Mouse (Mus musculus) midbrain, postnatal 0 days (tissue): ENCODE results near the gene Dbil5. TPM values are rescaled to one million over a fixed set of nuclear protein-coding genes. Genes with fewer than 3 reads are reported as not detected.
A peak's percentile ranks its signal among the peaks of the same experiment; 100 is the strongest.

Experiments
- ATAC-seq: fragments of 200-750 bp; cut with Nextera tagmentation; 2 replicates; pipeline ENCODE4 v1.8.0; 2017; ENCODE audit warnings: moderate number of reproducible peaks, mild to moderate bottlenecking, moderate TSS enrichment, moderate library complexity; ENCODE audit not compliant: low FRiP score
- DNase-seq: peaks from one replicate; pipeline ENCODE4 v3.0.0-alpha.2; 2015; ENCODE audit warnings: low spot score
- H3K27ac ChIP-seq: fragments of 300-500 bp; sonication (generic); 2 replicates; pipeline ENCODE4 v1.5.1; 2014; ENCODE audit warnings: low read depth, mild to moderate bottlenecking, low read length, mixed read lengths
- H3K27me3 ChIP-seq: fragments of 300-500 bp; sonication (generic); 2 replicates; pipeline ENCODE4 v1.6.1; 2014; ENCODE audit warnings: low read length, control low read depth, mixed read lengths; ENCODE audit not compliant: insufficient read depth
- H3K36me3 ChIP-seq: fragments of 300-500 bp; sonication (generic); 2 replicates; pipeline ENCODE4 v1.6.1; 2014; ENCODE audit warnings: low read length, control low read depth, mixed read lengths; ENCODE audit not compliant: insufficient read depth
- H3K4me1 ChIP-seq: fragments of 300-500 bp; sonication (generic); 2 replicates; pipeline ENCODE4 v1.6.1; 2014; ENCODE audit warnings: mild to moderate bottlenecking, control low read depth, antibody characterized with exemption, low read length, mixed read lengths; ENCODE audit not compliant: insufficient read depth
- H3K4me2 ChIP-seq: fragments of 300-500 bp; sonication (generic); 2 replicates; pipeline ENCODE4 v1.6.1; 2014; ENCODE audit warnings: low read depth, mild to moderate bottlenecking, low read length, mixed read lengths; ENCODE audit not compliant: poor library complexity, severe bottlenecking
- H3K4me3 ChIP-seq: fragments of 300-500 bp; sonication (generic); 2 replicates; pipeline ENCODE4 v1.5.1; 2014; ENCODE audit warnings: low read depth, mild to moderate bottlenecking, low read length, moderate library complexity
- H3K9ac ChIP-seq: fragments of 300-500 bp; sonication (generic); replicated peaks from 2 replicates; pipeline ENCODE4 v1.6.1; 2014; ENCODE audit warnings: mild to moderate bottlenecking, low read length, moderate library complexity, mixed read lengths; ENCODE audit not compliant: poor library complexity, severe bottlenecking
- H3K9me3 ChIP-seq: fragments of 300-500 bp; sonication (generic); 2 replicates; pipeline ENCODE4 v1.6.1; 2016; ENCODE audit warnings: low read length, control low read depth
- CTCF ChIP-seq: IDR thresholded peaks from 2 replicates; pipeline ENCODE4 v1.5.1; 2016; ENCODE audit warnings: antibody characterized with exemption, mild to moderate bottlenecking
- WGBS: fragments of 180-500 bp; shearing (Covaris S2); extraction: QIAGEN DNeasy Blood & Tissue Kit; methylation state at CpG from one replicate; pipeline ENCODE4 v1.1.7; 2014; 5-methylcytosine and 5-hydroxymethylcytosine counted together
- polyA plus RNA-seq: library from polyadenylated mRNA; unstranded; fragments of >200 nt; fragmentation: Nextera tagmentation; extraction: Ambion mirVana; gene quantifications from 2 replicates; pipeline ENCODE4 v1.2.1, GENCODE M21; 2015
- total RNA-seq: library from RNA; depleted of rRNA; stranded (reverse); fragments of >200 nt; gene quantifications from 2 replicates; pipeline ENCODE4 v1.2.3, GENCODE M21; 2014; rRNA removed

The Dbil5 gene
- total and polyA plus RNA-seq, 2 experiments from 2014 or later: 0.58 TPM; not detected in 1

- no peak for ATAC-seq
- WGBS: 39% methylated on average over 10 of the region's 10 CpGs
- H3K27ac ChIP-seq: no peak overlapping the region
Observed at GRCm38 (mm10) chr11:76260208-76261050, 43.0 kb downstream of the Dbil5 start.

DNA sequence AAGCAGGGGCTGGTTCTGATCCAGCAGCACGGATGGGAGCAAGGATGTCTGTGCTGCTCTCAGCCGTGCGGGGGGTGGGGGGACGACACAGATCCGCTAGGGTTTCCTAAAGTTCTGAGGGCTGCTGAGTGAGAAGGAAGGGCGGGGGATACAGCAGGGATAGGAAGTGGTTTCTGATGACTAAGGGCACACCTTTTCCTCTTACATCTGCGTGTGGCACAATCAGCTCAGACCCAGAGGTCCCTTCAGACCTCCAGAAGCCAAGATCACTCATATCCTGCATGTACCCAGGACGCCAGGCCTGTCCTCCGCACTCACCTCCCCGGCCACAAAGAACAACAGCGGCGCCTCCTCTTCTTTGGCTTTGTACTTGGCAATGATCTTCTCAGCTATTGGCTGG, 43.8 kb downstream of the Dbil5 start:
- TF ChIP-seq CTCF: no peak
- DNase-seq: no peak
- no peak overlapping the region for H3K4me2 ChIP-seq

More at GRCm38 (mm10) chr11:76260208-76261050, 43.0 kb downstream of the Dbil5 start:
- DNase-seq: no peak
- no peaks in the 10 kb centered on the region for H3K9me3 ChIP-seq
- no peak overlapping the region for H3K4me2 ChIP-seq
- H3K36me3 ChIP-seq: no peaks in the 10 kb centered on the region
- TF ChIP-seq CTCF: no peak
- H3K9ac ChIP-seq: no peak overlapping the region
- no peaks in the 10 kb centered on the region for H3K27me3 ChIP-seq
- no peak overlapping the region for H3K4me3 ChIP-seq
- H3K4me1 ChIP-seq: peaks cover 3% of the 10 kb centered on the region; the same call in 1 of the 2 replicates

DNA sequence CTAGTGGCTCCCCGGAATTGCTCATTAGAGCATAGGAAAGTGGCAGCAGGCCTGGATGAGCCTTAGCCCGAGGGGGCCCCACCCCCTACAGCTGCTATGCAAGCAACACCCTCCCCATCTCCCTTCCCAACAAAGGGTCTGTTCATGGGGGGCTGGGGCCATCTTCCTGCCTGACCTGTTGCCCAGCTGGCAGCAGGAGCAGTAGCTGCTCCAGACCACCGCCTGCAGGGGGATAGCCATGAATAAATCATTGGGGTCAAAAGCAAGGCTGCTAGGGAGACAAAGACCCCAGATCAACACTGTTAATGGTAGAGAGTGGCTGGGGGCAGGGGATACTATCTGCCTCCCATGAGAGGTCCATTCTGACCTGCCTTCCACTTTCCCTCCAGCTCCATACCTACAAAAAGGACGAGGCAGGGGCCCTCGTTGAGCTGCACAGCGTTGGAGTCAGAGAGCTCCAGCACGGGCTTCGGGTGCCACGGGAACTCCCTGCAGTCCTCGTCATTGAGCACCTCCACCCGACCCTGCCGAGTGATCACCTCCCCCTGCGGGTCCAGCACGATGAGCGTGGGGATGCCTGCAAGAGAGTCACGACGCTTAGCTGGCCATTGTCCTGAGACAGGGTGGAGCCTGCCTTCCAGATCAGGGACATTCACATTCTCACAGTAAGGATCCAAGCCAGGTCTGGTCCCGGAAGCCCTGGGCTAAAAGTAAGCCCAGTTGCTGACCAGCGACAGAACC, 45.4 kb downstream of the Dbil5 start:
- Histone ChIP-seq H3K4me2 (no peak overlapping the region), H3K27ac (no peak overlapping the region), H3K36me3 (no peaks in the 10 kb centered on the region), H3K4me3 (no peak overlapping the region), H3K9me3 (no peaks in the 10 kb centered on the region), H3K4me1 (peaks cover 3% of the 10 kb centered on the region; the same call in 1 of the 2 replicates), H3K9ac (no peak overlapping the region), H3K27me3 (no peaks in the 10 kb centered on the region)
- DNase-seq: no peak
- 7% methylated on average over 19 of the region's 19 CpGs for whole genome bisulfite sequencing
- ATAC-seq: no peak; the same call in 1 of the 2 replicates
- TF ChIP-seq CTCF: no peak

More for the DNA sequence above, 43.8 kb downstream of the Dbil5 start:
- WGBS: 63% methylated on average over 12 of the region's 12 CpGs
- ATAC-seq: no peak
- H3K27me3 ChIP-seq: no peaks in the 10 kb centered on the region
- no peaks in the 10 kb centered on the region for H3K9me3 ChIP-seq
- H3K9ac ChIP-seq: no peak overlapping the region
- no peak overlapping the region for H3K4me3 ChIP-seq
- no peaks in the 10 kb centered on the region for H3K36me3 ChIP-seq
- peaks cover 3% of the 10 kb centered on the region; the same call in 1 of the 2 replicates for H3K4me1 ChIP-seq
- H3K27ac ChIP-seq: no peak overlapping the region

- TF ChIP-seq CTCF: no peak
- Histone ChIP-seq H3K9me3 (no peaks in the 10 kb centered on the region), H3K36me3 (no peaks in the 10 kb centered on the region), H3K9ac (0 out of 2 replicates have a peak overlapping the region, but pooled peaks have one; percentile 5), H3K27me3 (no peaks in the 10 kb centered on the region), H3K4me3 (no peak overlapping the region), H3K27ac (peak overlapping the region; percentile 64), H3K4me1 (no peaks in the 10 kb centered on the region), H3K4me2 (no peak overlapping the region)
- 22% methylated on average over 7 of the region's 7 CpGs for WGBS
- no peak for ATAC-seq
- no peak for DNase-seq
Observed at GRCm38 (mm10) chr11:76267550-76267949, 50.1 kb downstream of the Dbil5 start.

DNA sequence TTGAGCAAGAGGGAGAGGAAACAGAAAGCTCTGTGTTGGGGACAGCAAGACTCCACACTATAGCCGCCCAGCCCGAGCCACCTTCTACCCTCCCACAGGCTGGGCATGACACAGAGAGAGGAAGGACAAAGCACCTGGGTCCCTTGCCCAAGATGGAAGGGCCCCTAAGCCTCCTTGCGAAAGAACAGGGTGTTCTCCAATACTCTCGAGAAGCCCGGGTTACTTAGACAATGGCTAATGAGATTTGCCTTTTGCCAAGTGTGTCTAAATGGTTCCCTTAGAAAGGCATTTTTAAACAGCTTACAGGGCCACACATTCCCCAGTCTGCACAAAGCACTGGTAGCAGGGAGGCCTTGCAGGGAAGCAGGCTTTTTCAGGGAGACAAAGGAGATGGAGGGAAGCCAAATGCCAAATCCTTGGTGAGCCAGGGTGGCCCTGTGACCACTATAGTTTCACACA, 50.6 kb downstream of the Dbil5 start:
- Histone ChIP-seq H3K4me2 (no peak overlapping the region), H3K4me3 (no peak overlapping the region), H3K4me1 (no peaks in the 10 kb centered on the region), H3K27me3 (no peaks in the 10 kb centered on the region), H3K36me3 (no peaks in the 10 kb centered on the region), H3K27ac (peak overlapping the region; percentile 64), H3K9me3 (no peaks in the 10 kb centered on the region), H3K9ac (0 out of 2 replicates have a peak overlapping the region, but pooled peaks have one; percentile 5)
- DNase-seq: peak; percentile 68
- peak; percentile 62 for ATAC-seq
- WGBS: 10% methylated on average over 5 of the region's 5 CpGs
- no peak for TF ChIP-seq CTCF

Other genes starting within 250 kb of the Dbil5 start
- 5.5 and 11.3 TPM in 2 replicates for gene 1700016K19Rik, start 217.7 kb upstream of the Dbil5 start, total RNA-seq
- 8.6 and 8.8 TPM in 2 replicates for gene 1700016K19Rik, start 217.7 kb upstream of the Dbil5 start, polyA plus RNA-seq
- gene Rflnb, start 189.8 kb upstream of the Dbil5 start, total RNA-seq: 16.7 and 17.7 TPM in 2 replicates
- gene Rflnb, start 189.8 kb upstream of the Dbil5 start, polyA plus RNA-seq: 15.2 and 16.3 TPM in 2 replicates
- gene Vps53, start 38.0 kb upstream of the Dbil5 start, total RNA-seq: 40.3 and 46.1 TPM in 2 replicates
- 63.5 and 64.0 TPM in 2 replicates for gene Vps53, start 38.0 kb upstream of the Dbil5 start, polyA plus RNA-seq
- 24.6 and 29.4 TPM in 2 replicates for gene Fam57a, start 37.9 kb upstream of the Dbil5 start, total RNA-seq
- gene Fam57a, start 37.9 kb upstream of the Dbil5 start, polyA plus RNA-seq: 17.6 and 19.6 TPM in 2 replicates
- gene Gemin4, start 56 bp downstream of the Dbil5 start, total RNA-seq: 10.1 and 14.1 TPM in 2 replicates
- gene Gemin4, start 56 bp downstream of the Dbil5 start, polyA plus RNA-seq: 6.9 and 7.4 TPM in 2 replicates
- gene Mrm3, start 26.1 kb downstream of the Dbil5 start, total RNA-seq: 13.6 and 15.3 TPM in 2 replicates
- gene Mrm3, start 26.1 kb downstream of the Dbil5 start, polyA plus RNA-seq: 23.6 and 26.0 TPM in 2 replicates
- 63.5 and 80.0 TPM in 2 replicates for gene Glod4, start 26.1 kb downstream of the Dbil5 start, total RNA-seq
- 116 and 123 TPM in 2 replicates for gene Glod4, start 26.1 kb downstream of the Dbil5 start, polyA plus RNA-seq
- 25.2 and 32.2 TPM in 2 replicates for gene Nxn, start 181.5 kb downstream of the Dbil5 start, total RNA-seq
- 13.7 and 15.2 TPM in 2 replicates for gene Nxn, start 181.5 kb downstream of the Dbil5 start, polyA plus RNA-seq
- 26.6 and 38.0 TPM in 2 replicates for gene Timm22, start 189.3 kb downstream of the Dbil5 start, total RNA-seq
- gene Timm22, start 189.3 kb downstream of the Dbil5 start, polyA plus RNA-seq: 103 and 104 TPM in 2 replicates